In genomic region chr9:91823733-91824487, GRCm38 (mm10) we compare ENCODE assay signal across 22 mouse cellular contexts.
DNase-seq lines count a peak whose midpoint lies in the region; ATAC-seq and TF ChIP-seq lines count a peak whose summit lies in the region.
"Had no signal": no experiment of that assay in that cellular context is flagged by ENCODE, and none has a peak within 500 bp of the region (broad histone marks: within the 10 kb centered on the region; RNA-seq: fewer than 3 reads in every experiment).

No protein-coding gene starts in this region.

- intact Hi-C loops in heart, postnatal 14 days (cut with DNase I) = no loop called here

- peaks cover 2% of the 10 kb centered on the region; the same call in 1 of the 2 replicates for H3K4me1 ChIP-seq in forebrain, embryonic 14.5 days (ENCODE audit: control insufficient read depth, insufficient read depth, low read length)
- H3K4me1 ChIP-seq in forebrain, embryonic 11.5 days (replicated peaks; ENCODE audit: control insufficient read depth, insufficient read depth, low read length) = no peaks in the 10 kb centered on the region
- no peaks in the 10 kb centered on the region for H3K4me1 ChIP-seq in lung, embryonic 14.5 days (ENCODE audit: insufficient read depth)
- H3K4me1 ChIP-seq: embryonic facial prominence, embryonic 15.5 days; heart, embryonic 12.5 days had no signal

- H3K9ac ChIP-seq in forebrain, embryonic 14.5 days (ENCODE audit: low read length) = no peak overlapping the region
- H3K9ac ChIP-seq in forebrain, embryonic 11.5 days (ENCODE audit: low read length) = no peak overlapping the region
- no peak overlapping the region for H3K9ac ChIP-seq in lung, embryonic 14.5 days
- H3K9ac ChIP-seq: embryonic facial prominence, embryonic 15.5 days; heart, embryonic 12.5 days had no signal

- TF ChIP-seq CTCF in lung, embryonic 14.5 days (IDR thresholded peaks at IDR 0.05; ENCODE audit: low read depth) = no peak

- H3K27ac ChIP-seq in forebrain, embryonic 14.5 days (ENCODE audit: low read depth, low read length) = no peak overlapping the region
- no peak overlapping the region for H3K27ac ChIP-seq in forebrain, embryonic 11.5 days (ENCODE audit: low read depth, low read length)
- no peak overlapping the region for H3K27ac ChIP-seq in lung, embryonic 14.5 days (ENCODE audit: low read depth)
- H3K27ac ChIP-seq: embryonic facial prominence, embryonic 15.5 days; gastrocnemius, adult 2 months had no signal

- H3K4me2 ChIP-seq in forebrain, embryonic 14.5 days (ENCODE audit: low read length) = no peak overlapping the region
- H3K4me2 ChIP-seq in forebrain, embryonic 11.5 days (ENCODE audit: low read depth, low read length, severe bottlenecking) = no peak overlapping the region
- H3K4me2 ChIP-seq in lung, embryonic 14.5 days = no peak overlapping the region
- H3K4me2 ChIP-seq: embryonic facial prominence, embryonic 15.5 days; heart, embryonic 12.5 days had no signal

- 77% methylated on average over 1 of the region's 1 CpGs for WGBS in forebrain, embryonic 14.5 days
- 68% methylated on average over 1 of the region's 1 CpGs for WGBS in forebrain, embryonic 11.5 days
- 69% methylated on average over 1 of the region's 1 CpGs for WGBS in lung, embryonic 14.5 days

- peak; percentile 63; the same call in 1 of the 2 replicates for ATAC-seq in forebrain, embryonic 14.5 days
- no peak for ATAC-seq in forebrain, embryonic 11.5 days (replicated peaks; ENCODE audit: low FRiP score)
- peak; percentile 90 for ATAC-seq in lung, embryonic 14.5 days (ENCODE audit: insufficient read depth)
- ATAC-seq: hindbrain, embryonic 16.5 days; inflammation-experienced regulatory T-cells, adult 6 months; intestine, postnatal 0 days had no signal

- peak; percentile 76 for DNase-seq in forebrain, embryonic 14.5 days (ENCODE audit: low spot score)
- no peak for DNase-seq in forebrain, embryonic 11.5 days (ENCODE audit: low spot score)
- DNase-seq in lung, embryonic 14.5 days = peak; percentile 79
- no peak for DNase-seq in lung, postnatal 4 days
- DNase-seq in Muller cell, postnatal 12 days (ENCODE audit: inconsistent ontology term) = peak; percentile 40
- peak; percentile 39 for DNase-seq in brain, embryonic 18.5 days (ENCODE audit: low read depth, low spot score)
- DNase-seq in heart, postnatal 14 days = no peak
- DNase-seq in kidney, postnatal 36 days = no peak
- DNase-seq: adrenal gland, adult 8-10 months; cerebellum, adult 18-20 months; cerebellum, adult 9-11 months; cerebellum, postnatal 36 days; gastrocnemius, adult 2 months; gastrocnemius, postnatal 25 days; heart, postnatal 36 days had no signal

- H3K4me3 ChIP-seq in forebrain, embryonic 14.5 days (ENCODE audit: low read depth, low read length) = no peak overlapping the region
- H3K4me3 ChIP-seq in forebrain, embryonic 11.5 days (ENCODE audit: low read depth, low read length) = no peak overlapping the region
- H3K4me3 ChIP-seq in lung, embryonic 14.5 days (ENCODE audit: low read depth, low read length) = no peak overlapping the region
- H3K4me3 ChIP-seq: embryonic facial prominence, embryonic 15.5 days; erythroblast, embryonic 14.5 days; gastrocnemius, adult 2 months; heart, embryonic 12.5 days had no signal

- H3K9me3 ChIP-seq in forebrain, embryonic 14.5 days (replicated peaks; ENCODE audit: control insufficient read depth, low read length) = no peaks in the 10 kb centered on the region
- H3K9me3 ChIP-seq in forebrain, embryonic 11.5 days (ENCODE audit: control insufficient read depth, low read length) = no peaks in the 10 kb centered on the region
- H3K9me3 ChIP-seq in lung, embryonic 14.5 days (ENCODE audit: low read depth, low read length) = no peaks in the 10 kb centered on the region
- H3K9me3 ChIP-seq: embryonic facial prominence, embryonic 15.5 days; heart, embryonic 12.5 days had no signal

- no peaks in the 10 kb centered on the region for H3K36me3 ChIP-seq in forebrain, embryonic 14.5 days (ENCODE audit: control insufficient read depth, insufficient read depth, low read length)
- H3K36me3 ChIP-seq in forebrain, embryonic 11.5 days (ENCODE audit: control insufficient read depth, insufficient read depth, low read length) = no peaks in the 10 kb centered on the region
- no peaks in the 10 kb centered on the region for H3K36me3 ChIP-seq in lung, embryonic 14.5 days (ENCODE audit: insufficient read depth)
- H3K36me3 ChIP-seq: embryonic facial prominence, embryonic 15.5 days; heart, embryonic 12.5 days had no signal

- H3K27me3 ChIP-seq in forebrain, embryonic 14.5 days (replicated peaks; ENCODE audit: control insufficient read depth, insufficient read depth, low read length) = no peaks in the 10 kb centered on the region
- no peaks in the 10 kb centered on the region for H3K27me3 ChIP-seq in forebrain, embryonic 11.5 days (ENCODE audit: control insufficient read depth, insufficient read depth, low read length)
- H3K27me3 ChIP-seq in lung, embryonic 14.5 days (ENCODE audit: insufficient read depth, low read length) = no peaks in the 10 kb centered on the region
- H3K27me3 ChIP-seq: CH12.LX; embryonic facial prominence, embryonic 15.5 days; heart, embryonic 12.5 days had no signal

Comparison
In these comparisons a context has a peak if more than half of its experiments do, and no peak if none do; other contexts are left out.
1. DNase-seq: peak in forebrain, embryonic 14.5 days (single experiment), lung, embryonic 14.5 days (single experiment), Muller cell, postnatal 12 days (single experiment) and brain, embryonic 18.5 days (single experiment); none in forebrain, embryonic 11.5 days (single experiment), lung, postnatal 4 days (0 of 2), heart, postnatal 14 days (0 of 2) and kidney, postnatal 36 days (0 of 2).